Mouse (Mus musculus): ENCODE data around the gene Fbxl13. TPM values are rescaled to one million over a fixed set of nuclear protein-coding genes. Genes with fewer than 3 reads are reported as not detected.

Fbxl13 gene
- total and polyA plus RNA-seq, 3 experiments: 0.13 to 0.23 TPM; not detected in 1

DNA sequence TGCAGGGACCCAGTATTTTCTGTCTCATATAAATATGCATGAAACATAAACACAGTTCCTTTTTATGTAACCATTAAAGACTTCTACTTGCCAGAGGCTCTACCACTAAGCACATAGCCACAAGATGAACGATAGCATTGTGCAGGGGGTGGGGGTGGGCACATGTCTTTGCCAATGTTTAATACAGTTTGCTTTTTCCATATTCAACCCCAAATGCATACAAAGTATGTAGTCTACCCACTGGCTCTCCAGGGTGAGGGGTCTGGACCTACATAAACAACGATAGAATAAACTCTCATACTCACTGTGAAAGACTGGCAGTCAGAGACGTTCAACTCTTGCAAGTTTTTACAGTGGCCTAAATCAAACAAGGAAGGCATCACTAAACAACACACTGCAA is 88.9 kb downstream of the Fbxl13 start:
- H3K4me3 ChIP-seq (ENCODE audit: control insufficient read depth in 1 of 2, insufficient read depth in 1 of 2, low read depth in 2 of 2, low read length in 2 of 2): no peak overlapping the region
- H3K79me2 ChIP-seq (ENCODE audit: control insufficient read depth, insufficient read depth, low read length, poor library complexity): no peaks in the 10 kb centered on the region
- no peak overlapping the region for H3K9ac ChIP-seq (ENCODE audit: control insufficient read depth, low read depth, low read length, poor library complexity, severe bottlenecking)
- peaks cover 0 to 23% of the 10 kb centered on the region in 2 experiments for H3K27me3 ChIP-seq (ENCODE audit: control insufficient read depth in 1 of 2, insufficient read depth in 2 of 2, low read length in 2 of 2)
- H3K27ac ChIP-seq (ENCODE audit: control insufficient read depth, low read depth, low read length): no peak overlapping the region
- H3K36me3 ChIP-seq (ENCODE audit: control insufficient read depth in 1 of 2, insufficient read depth in 2 of 2, low read length in 2 of 2): no peaks in the 10 kb centered on the region
- H3K4me1 ChIP-seq (ENCODE audit: control insufficient read depth in 1 of 2, insufficient read depth in 2 of 2, low read length in 2 of 2): no peaks in the 10 kb centered on the region
- TF ChIP-seq SIN3A (IDR thresholded peaks at IDR 0.05; ENCODE audit: low read length) (no peak), NELFE (IDR thresholded peaks at IDR 0.05; ENCODE audit: low read depth, low read length) (no peak), KAT2A (conservative IDR thresholded peaks at IDR 0.05; ENCODE audit: low read depth, low read length) (no peak), BHLHE40 (IDR thresholded peaks at IDR 0.05; ENCODE audit: borderline replicate concordance, low read depth, low read length) (no peak), POLR2AphosphoS2 (IDR thresholded peaks at IDR 0.05; ENCODE audit: low read length) (no peak), USF1 (IDR thresholded peaks at IDR 0.05; ENCODE audit: low read depth, low read length) (no peak), MYC (IDR thresholded peaks at IDR 0.05; ENCODE audit: low read depth, low read length) (no peak), ZC3H11A (IDR thresholded peaks at IDR 0.05; ENCODE audit: low read depth, low read length) (no peak), NRF1 (IDR thresholded peaks at IDR 0.05; ENCODE audit: insufficient read depth, low read depth, low read length, poor library complexity, severe bottlenecking) (no peak), CHD2 (IDR thresholded peaks at IDR 0.05; ENCODE audit: low read length) (no peak), TBP (IDR thresholded peaks at IDR 0.05; ENCODE audit: low read depth, low read length) (no peak)
- no peaks in the 10 kb centered on the region for H3K9me3 ChIP-seq (replicated peaks; ENCODE audit: insufficient read depth, low read length)
- no peak for DNase-seq (ENCODE audit: low read depth, low spot score)

DNA sequence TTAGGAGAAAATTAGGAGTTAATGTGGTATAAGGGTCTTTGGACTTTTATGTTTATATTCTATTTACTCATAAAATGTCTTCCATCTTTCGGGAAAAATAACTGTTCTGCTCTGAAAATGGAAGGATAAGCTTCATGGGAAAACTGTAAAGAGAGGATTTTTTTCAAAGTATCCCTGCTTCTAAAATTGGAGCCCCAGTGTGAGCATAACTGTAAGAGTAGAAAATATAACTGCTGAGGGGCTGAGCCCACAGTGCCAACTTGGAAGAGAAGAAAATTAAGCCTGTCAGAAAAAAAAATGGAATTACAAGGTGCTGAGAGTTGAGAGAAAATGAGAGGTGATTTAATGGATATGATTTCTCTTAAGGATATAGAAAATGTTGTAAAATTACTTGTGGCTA is 90.7 kb downstream of the Fbxl13 start:
- TF ChIP-seq RCOR1 (IDR thresholded peaks at IDR 0.05; ENCODE audit: low read depth, low read length): no peak
- TF ChIP-seq MYC (IDR thresholded peaks at IDR 0.05; ENCODE audit: low read depth, low read length): no peak
- no peak for TF ChIP-seq ZKSCAN1 (IDR thresholded peaks at IDR 0.05; ENCODE audit: low read depth, low read length)
- no peak for TF ChIP-seq MAFK (IDR thresholded peaks at IDR 0.05; ENCODE audit: borderline replicate concordance, low read depth, low read length)
- no peak for TF ChIP-seq POLR2A (IDR thresholded peaks at IDR 0.05; ENCODE audit: control insufficient read depth in 1 of 2, insufficient read depth in 1 of 2, low read depth in 1 of 2, low read length in 2 of 2, poor library complexity in 1 of 2)
- no peak for TF ChIP-seq SIN3A (IDR thresholded peaks at IDR 0.05; ENCODE audit: low read length)
- no peak for TF ChIP-seq BHLHE40 (IDR thresholded peaks at IDR 0.05; ENCODE audit: borderline replicate concordance, low read depth, low read length)
- TF ChIP-seq MXI1 (IDR thresholded peaks at IDR 0.05; ENCODE audit: low read depth, low read length): no peak
- TF ChIP-seq MAZ (IDR thresholded peaks at IDR 0.05; ENCODE audit: low read depth, low read length): no peak
- TF ChIP-seq GABPA (IDR thresholded peaks at IDR 0.05; ENCODE audit: low read depth, low read length): no peak
- TF ChIP-seq USF2 (IDR thresholded peaks at IDR 0.05; ENCODE audit: borderline replicate concordance in 1 of 2, insufficient read depth in 1 of 2, low read depth in 1 of 2, low read length in 2 of 2): no peak
- no peak overlapping the region for H3K9ac ChIP-seq (ENCODE audit: control insufficient read depth, low read depth, low read length, poor library complexity, severe bottlenecking)
- no peaks in the 10 kb centered on the region for H3K79me2 ChIP-seq (ENCODE audit: control insufficient read depth, insufficient read depth, low read length, poor library complexity)

More for the DNA sequence above, 90.7 kb downstream of the Fbxl13 start:
- no peaks in the 10 kb centered on the region for H3K36me3 ChIP-seq (ENCODE audit: control insufficient read depth in 1 of 2, insufficient read depth in 2 of 2, low read length in 2 of 2)
- H3K4me1 ChIP-seq (ENCODE audit: control insufficient read depth in 1 of 2, insufficient read depth in 2 of 2, low read length in 2 of 2): no peaks in the 10 kb centered on the region
- H3K9me3 ChIP-seq (replicated peaks; ENCODE audit: insufficient read depth, low read length): no peaks in the 10 kb centered on the region
- H3K27ac ChIP-seq (ENCODE audit: control insufficient read depth, low read depth, low read length): no peak overlapping the region
- peaks cover 0 to 17% of the 10 kb centered on the region in 2 experiments for H3K27me3 ChIP-seq (ENCODE audit: control insufficient read depth in 1 of 2, insufficient read depth in 2 of 2, low read length in 2 of 2)
- H3K4me3 ChIP-seq (ENCODE audit: control insufficient read depth in 1 of 2, insufficient read depth in 1 of 2, low read depth in 2 of 2, low read length in 2 of 2): no peak overlapping the region
- DNase-seq (ENCODE audit: low read depth, low spot score): no peak
